Mouse (Mus musculus): ENCODE results near the gene Iqsec3. TPM values are rescaled to one million over a fixed set of nuclear protein-coding genes. Genes with fewer than 3 reads are reported as not detected.

Gene Iqsec3
- 7.8 and 7.9 TPM in 2 replicates for polyA plus RNA-seq (2016; fragmentation: Nextera tagmentation; extraction: Ambion mirVana)

- under 1% methylated on average over 64 of the region's 65 CpGs for WGBS
- ATAC-seq (ENCODE audit: low FRiP score, low read depth) = peak; percentile 95
Measured at GRCm38 (mm10) chr6:121473093-121473821, at the start of gene Iqsec3. Gene Iqsec3, minus strand, starts transcription at chr6:121473678.

GRCm38 (mm10) chr6:121522106-121522705, 48.7 kb upstream of the Iqsec3 start:
- no peak overlapping the region for H3K9ac ChIP-seq
- no peak for ATAC-seq (ENCODE audit: low FRiP score, low read depth)
- H3K4me1 ChIP-seq = peaks cover 9% of the 10 kb centered on the region
- no peak overlapping the region for H3K4me3 ChIP-seq
- H3K27ac ChIP-seq = no peak overlapping the region
- H3K36me3 ChIP-seq = no peaks in the 10 kb centered on the region
- H3K9me3 ChIP-seq = no peaks in the 10 kb centered on the region
- H3K4me2 ChIP-seq (replicated peaks) = no peak overlapping the region
- H3K27me3 ChIP-seq (replicated peaks) = no peaks in the 10 kb centered on the region
- WGBS = 73% methylated on average over 5 of the region's 5 CpGs

More at GRCm38 (mm10) chr6:121473093-121473821, at the start of gene Iqsec3:
- no peaks in the 10 kb centered on the region for H3K9me3 ChIP-seq
- H3K36me3 ChIP-seq = no peaks in the 10 kb centered on the region
- peak within 1 kb of the TSS; percentile 66 for H3K9ac ChIP-seq
- H3K4me2 ChIP-seq (replicated peaks) = peak within 1 kb of the TSS; percentile 72
- peaks cover 13% of the 10 kb centered on the region; the same call in 1 of the 2 replicates for H3K4me1 ChIP-seq
- H3K27ac ChIP-seq = peak within 1 kb of the TSS; percentile 79
- H3K4me3 ChIP-seq = peak within 1 kb of the TSS; percentile 56
- H3K27me3 ChIP-seq (replicated peaks) = peaks cover 3% of the 10 kb centered on the region; the same call in 1 of the 2 replicates

- Histone ChIP-seq H3K27me3 (replicated peaks) (no peaks in the 10 kb centered on the region), H3K4me1 (peaks cover 9% of the 10 kb centered on the region), H3K9ac (no peak overlapping the region), H3K27ac (no peak overlapping the region), H3K4me3 (no peak overlapping the region), H3K36me3 (no peaks in the 10 kb centered on the region), H3K4me2 (replicated peaks) (no peak overlapping the region), H3K9me3 (no peaks in the 10 kb centered on the region)
- ATAC-seq (ENCODE audit: low FRiP score, low read depth) = no peak
- 65% methylated on average over 3 of the region's 3 CpGs for WGBS
Measured at GRCm38 (mm10) chr6:121521030-121521429, 47.6 kb upstream of the Iqsec3 start.

GRCm38 (mm10) chr6:121519896-121520295, 46.4 kb upstream of the Iqsec3 start:
- Histone ChIP-seq H3K4me3 (no peak overlapping the region), H3K27me3 (replicated peaks) (no peaks in the 10 kb centered on the region), H3K9ac (no peak overlapping the region), H3K36me3 (no peaks in the 10 kb centered on the region), H3K4me1 (peaks cover 8% of the 10 kb centered on the region), H3K4me2 (replicated peaks) (no peak overlapping the region), H3K27ac (no peak overlapping the region), H3K9me3 (no peaks in the 10 kb centered on the region)
- 71% methylated on average over 2 of the region's 2 CpGs for WGBS
- ATAC-seq (ENCODE audit: low FRiP score, low read depth) = no peak

- 77% methylated on average over 5 of the region's 5 CpGs for WGBS
- Histone ChIP-seq H3K27ac (no peak overlapping the region), H3K4me3 (no peak overlapping the region), H3K4me2 (replicated peaks) (no peak overlapping the region), H3K36me3 (no peaks in the 10 kb centered on the region), H3K4me1 (peaks cover 2% of the 10 kb centered on the region), H3K9ac (no peak overlapping the region), H3K9me3 (no peaks in the 10 kb centered on the region), H3K27me3 (replicated peaks) (no peaks in the 10 kb centered on the region)
- ATAC-seq (ENCODE audit: low FRiP score, low read depth) = no peak
Measured at GRCm38 (mm10) chr6:121519266-121519810, 45.9 kb upstream of the Iqsec3 start.

- 78% methylated on average over 6 of the region's 6 CpGs for WGBS
- no peaks in the 10 kb centered on the region for H3K27me3 ChIP-seq (replicated peaks)
- H3K4me3 ChIP-seq = no peak overlapping the region
- H3K4me1 ChIP-seq = no peaks in the 10 kb centered on the region
- ATAC-seq (ENCODE audit: low FRiP score, low read depth) = no peak
- H3K9me3 ChIP-seq = no peaks in the 10 kb centered on the region
- no peaks in the 10 kb centered on the region for H3K36me3 ChIP-seq
- no peak overlapping the region for H3K27ac ChIP-seq
- H3K4me2 ChIP-seq (replicated peaks) = no peak overlapping the region
- H3K9ac ChIP-seq = no peak overlapping the region
Measured at GRCm38 (mm10) chr6:121517726-121518125, 44.2 kb upstream of the Iqsec3 start.

GRCm38 (mm10) chr6:121510381-121510780, 36.9 kb upstream of the Iqsec3 start:
- Histone ChIP-seq H3K27me3 (replicated peaks) (no peaks in the 10 kb centered on the region), H3K4me3 (no peak overlapping the region), H3K4me1 (no peaks in the 10 kb centered on the region), H3K9ac (no peak overlapping the region), H3K4me2 (replicated peaks) (no peak overlapping the region), H3K9me3 (no peaks in the 10 kb centered on the region), H3K36me3 (no peaks in the 10 kb centered on the region), H3K27ac (no peak overlapping the region)
- WGBS = 81% methylated on average over 3 of the region's 3 CpGs
- ATAC-seq (ENCODE audit: low FRiP score, low read depth) = 0 out of 2 replicates have a peak, but pooled peaks have one; percentile 9

- no peaks in the 10 kb centered on the region for H3K36me3 ChIP-seq
- H3K4me1 ChIP-seq = no peaks in the 10 kb centered on the region
- ATAC-seq (ENCODE audit: low FRiP score, low read depth) = no peak
- no peak overlapping the region for H3K4me2 ChIP-seq (replicated peaks)
- no peak overlapping the region for H3K9ac ChIP-seq
- H3K27ac ChIP-seq = no peak overlapping the region
- 81% methylated on average over 7 of the region's 7 CpGs for WGBS
- no peaks in the 10 kb centered on the region for H3K27me3 ChIP-seq (replicated peaks)
- no peak overlapping the region for H3K4me3 ChIP-seq
- H3K9me3 ChIP-seq = no peaks in the 10 kb centered on the region
Measured at GRCm38 (mm10) chr6:121509871-121510270, 36.4 kb upstream of the Iqsec3 start.

- Histone ChIP-seq H3K36me3 (no peaks in the 10 kb centered on the region), H3K27me3 (replicated peaks) (no peaks in the 10 kb centered on the region), H3K4me2 (replicated peaks) (no peak overlapping the region), H3K9ac (no peak overlapping the region), H3K9me3 (no peaks in the 10 kb centered on the region), H3K4me3 (no peak overlapping the region), H3K27ac (no peak overlapping the region), H3K4me1 (no peaks in the 10 kb centered on the region)
- 76% methylated on average over 5 of the region's 5 CpGs for WGBS
- no peak for ATAC-seq (ENCODE audit: low FRiP score, low read depth)
Measured at GRCm38 (mm10) chr6:121508266-121508665, 34.8 kb upstream of the Iqsec3 start.

GRCm38 (mm10) chr6:121501044-121501638, 27.7 kb upstream of the Iqsec3 start:
- Histone ChIP-seq H3K9ac (no peak overlapping the region), H3K9me3 (no peaks in the 10 kb centered on the region), H3K4me3 (no peak overlapping the region), H3K27ac (no peak overlapping the region), H3K4me2 (replicated peaks) (no peak overlapping the region), H3K27me3 (replicated peaks) (no peaks in the 10 kb centered on the region), H3K36me3 (no peaks in the 10 kb centered on the region), H3K4me1 (0 out of 2 replicates have a peak, but pooled peaks cover 3% of the 10 kb centered on the region)
- 73% methylated on average over 3 of the region's 3 CpGs for WGBS
- ATAC-seq (ENCODE audit: low FRiP score, low read depth) = peak; percentile 52

- no peak overlapping the region for H3K4me2 ChIP-seq (replicated peaks)
- no peaks in the 10 kb centered on the region for H3K9me3 ChIP-seq
- no peak overlapping the region for H3K27ac ChIP-seq
- WGBS = 82% methylated on average over 3 of the region's 3 CpGs
- no peaks in the 10 kb centered on the region for H3K36me3 ChIP-seq
- ATAC-seq (ENCODE audit: low FRiP score, low read depth) = no peak
- no peak overlapping the region for H3K4me3 ChIP-seq
- no peak overlapping the region for H3K9ac ChIP-seq
- no peaks in the 10 kb centered on the region for H3K27me3 ChIP-seq (replicated peaks)
- 0 out of 2 replicates have a peak, but pooled peaks cover 5% of the 10 kb centered on the region for H3K4me1 ChIP-seq
Measured at GRCm38 (mm10) chr6:121499856-121500255, 26.4 kb upstream of the Iqsec3 start.
